Mouse (Mus musculus): Measurements from ENCODE around the gene Kalrn.
"Not testable (repeated sequence)": the region's sequence is repeated elsewhere in the genome, so short reads cannot be mapped to it uniquely, and the experiment has no call there.

The Kalrn gene

GRCm38 (mm10) chr16:34113150-34113549 is 460.2 kb downstream of the Kalrn start:
- DNase-seq (ENCODE audit: low read depth, low spot score) = no peak

GRCm38 (mm10) chr16:34112490-34112889 is 460.8 kb downstream of the Kalrn start:
- no peak for DNase-seq (ENCODE audit: low read depth, low spot score)

- no peak for DNase-seq (ENCODE audit: low read depth, low spot score)
Measured at GRCm38 (mm10) chr16:34110840-34111625, 462.3 kb downstream of the Kalrn start.

DNA sequence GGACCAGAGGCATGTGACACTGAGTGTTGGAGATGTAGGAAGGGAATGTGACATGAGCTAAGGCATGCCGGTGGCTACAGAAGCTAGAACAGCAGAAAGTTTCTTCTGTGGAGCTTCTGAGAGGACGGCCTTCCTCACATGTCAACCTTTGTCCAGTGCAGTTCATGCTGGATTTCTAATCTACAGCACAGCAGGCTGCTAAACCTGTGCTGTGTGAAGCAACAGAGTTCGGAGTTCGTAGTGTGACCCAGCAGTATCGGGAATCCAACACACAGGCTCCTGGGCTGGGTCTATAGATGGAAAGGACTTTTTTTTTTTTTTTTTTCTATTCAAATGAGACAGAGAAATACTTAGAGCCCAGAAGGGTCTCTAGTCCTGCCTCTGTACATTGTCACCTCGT is 468.9 kb downstream of the Kalrn start:
- no peak for DNase-seq (ENCODE audit: low read depth, low spot score)

GRCm38 (mm10) chr16:34102742-34103141 is 470.6 kb downstream of the Kalrn start:
- DNase-seq (ENCODE audit: low read depth, low spot score) = no peak

GRCm38 (mm10) chr16:34099795-34100194 is 473.5 kb downstream of the Kalrn start:
- no peak for DNase-seq (ENCODE audit: low read depth, low spot score)

GRCm38 (mm10) chr16:34095548-34096141 is 477.7 kb downstream of the Kalrn start:
- DNase-seq (ENCODE audit: low read depth, low spot score) = no peak

GRCm38 (mm10) chr16:34095093-34095465 is 478.3 kb downstream of the Kalrn start:
- DNase-seq (ENCODE audit: low read depth, low spot score) = no peak

- DNase-seq (ENCODE audit: low read depth, low spot score) = no peak
Measured at GRCm38 (mm10) chr16:34094446-34095092, 478.8 kb downstream of the Kalrn start.

DNA sequence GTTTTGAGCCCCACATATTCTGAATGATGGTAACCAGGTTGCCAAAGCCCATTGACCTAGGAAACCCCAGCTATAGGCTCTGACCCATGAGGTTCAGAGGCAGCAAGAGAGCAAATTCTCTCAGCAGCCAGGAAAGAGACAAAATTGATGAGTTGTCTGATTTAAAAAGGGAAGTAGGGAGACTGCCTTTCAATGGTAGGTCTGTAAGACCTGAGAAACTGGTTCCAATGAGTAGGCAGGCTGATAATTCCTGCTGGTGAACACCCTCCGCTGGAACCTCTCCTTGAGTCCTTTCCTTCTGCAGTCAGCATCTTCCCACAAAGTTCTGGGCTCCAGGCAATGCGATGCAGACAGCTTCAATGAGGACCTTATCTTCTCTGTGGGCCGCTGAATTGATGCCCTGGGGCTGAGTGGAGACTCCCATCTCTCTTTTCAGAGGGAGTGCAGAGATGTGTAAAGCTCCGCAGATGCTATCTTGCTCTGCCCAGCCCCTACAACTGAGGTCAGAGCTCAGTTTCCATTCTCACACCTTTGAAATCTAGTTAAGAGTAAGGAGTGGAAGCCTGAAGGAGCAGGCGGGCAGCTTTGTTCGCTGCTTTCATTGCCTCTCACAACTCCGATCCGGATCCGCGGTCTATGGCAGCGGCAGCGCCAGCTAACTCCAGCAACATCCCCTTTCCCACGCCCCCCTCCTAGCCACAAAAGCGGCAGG is 479.4 kb downstream of the Kalrn start:
- no peak for DNase-seq (ENCODE audit: low read depth, low spot score)

DNA sequence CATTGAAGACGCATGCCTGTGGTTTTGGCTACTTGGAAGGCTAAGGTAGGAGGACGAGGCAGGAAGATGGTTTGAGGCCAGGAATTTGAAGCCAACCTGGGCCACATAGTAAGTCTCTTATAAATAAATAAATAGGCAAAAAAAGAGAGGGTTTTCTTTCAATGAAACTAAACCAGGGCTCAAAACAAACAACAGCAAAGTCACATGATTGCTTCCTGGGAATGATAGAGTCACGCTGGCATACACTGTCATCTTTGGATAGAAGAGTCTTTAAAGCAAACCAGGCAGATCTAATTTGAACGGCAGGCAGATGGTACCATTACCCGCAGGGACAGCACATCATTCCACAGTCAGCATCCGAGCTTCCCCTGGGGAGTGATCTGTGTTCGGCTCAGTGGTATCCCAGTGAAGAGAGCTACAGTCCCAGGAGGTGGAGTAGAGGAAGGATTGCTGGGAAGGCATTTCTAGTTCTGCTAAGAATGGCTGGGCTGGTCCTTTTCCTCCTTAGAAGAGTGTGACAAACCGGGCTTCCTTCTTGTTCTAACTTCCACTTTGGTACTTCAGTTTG is 483.7 kb downstream of the Kalrn start:
- DNase-seq (ENCODE audit: low read depth, low spot score) = no peak

- no peak for DNase-seq (ENCODE audit: low read depth, low spot score)
Measured at GRCm38 (mm10) chr16:34089022-34089421, 484.3 kb downstream of the Kalrn start.

DNA sequence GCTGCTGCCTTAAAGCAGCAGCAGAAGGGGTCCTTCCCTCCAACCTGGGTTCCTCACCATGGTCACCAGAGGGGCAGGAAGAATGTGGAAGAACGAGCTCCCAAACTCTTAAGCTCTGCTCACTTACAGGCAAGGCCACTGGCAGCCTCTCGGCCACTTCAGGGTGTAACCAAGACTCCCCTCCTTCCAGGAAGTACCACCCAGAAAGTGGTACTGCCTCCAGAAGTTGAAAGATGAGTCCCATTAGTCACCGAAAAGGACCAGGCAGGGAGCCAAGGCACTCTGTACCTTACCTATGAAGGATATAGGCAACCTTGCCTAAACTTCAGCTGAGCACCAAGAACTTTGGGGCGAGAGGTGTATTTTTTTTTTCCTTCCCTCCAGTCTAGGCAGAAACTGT is 485.0 kb downstream of the Kalrn start:
- no peak for DNase-seq (ENCODE audit: low read depth, low spot score)

DNA sequence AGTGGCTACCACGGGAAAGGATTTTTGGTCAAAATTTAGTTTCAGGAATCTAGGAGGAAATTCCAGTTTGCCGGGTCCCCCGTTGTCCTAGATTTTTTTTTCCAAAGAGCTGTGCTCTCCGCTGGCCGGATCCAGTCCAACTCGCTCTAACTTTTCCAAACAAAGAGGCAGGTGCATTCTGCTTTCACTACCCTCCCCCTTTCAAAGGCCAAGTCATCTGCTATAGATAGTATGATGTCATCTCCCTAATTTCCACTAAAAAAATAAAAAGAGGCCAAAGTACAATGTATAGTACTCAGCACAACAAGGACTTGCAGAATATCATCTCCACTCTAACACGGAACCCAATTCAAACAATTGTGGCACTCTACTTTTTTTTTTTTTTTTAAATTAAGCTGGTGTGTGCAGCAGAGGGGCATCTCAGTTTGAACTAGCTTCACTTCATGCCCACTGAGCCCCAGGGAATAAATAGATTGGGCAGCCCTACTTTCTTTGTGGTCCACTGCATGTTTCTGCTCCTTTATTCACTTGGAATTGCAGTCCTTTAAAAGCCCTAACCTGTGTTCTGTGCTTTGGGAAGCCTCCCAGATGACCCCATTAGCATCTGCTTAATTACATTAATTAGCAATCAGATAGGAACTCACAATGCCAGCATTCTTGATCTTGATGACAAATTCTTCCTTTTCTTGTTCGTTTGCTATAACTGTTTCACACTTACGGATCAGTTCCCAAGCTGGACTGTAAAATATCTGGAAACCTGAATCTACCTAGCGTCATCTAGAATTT is 489.0 kb downstream of the Kalrn start:
- no peak for DNase-seq (ENCODE audit: low read depth, low spot score)

GRCm38 (mm10) chr16:34082494-34083469 is 490.6 kb downstream of the Kalrn start:
- DNase-seq (ENCODE audit: low read depth, low spot score) = no peak

DNA sequence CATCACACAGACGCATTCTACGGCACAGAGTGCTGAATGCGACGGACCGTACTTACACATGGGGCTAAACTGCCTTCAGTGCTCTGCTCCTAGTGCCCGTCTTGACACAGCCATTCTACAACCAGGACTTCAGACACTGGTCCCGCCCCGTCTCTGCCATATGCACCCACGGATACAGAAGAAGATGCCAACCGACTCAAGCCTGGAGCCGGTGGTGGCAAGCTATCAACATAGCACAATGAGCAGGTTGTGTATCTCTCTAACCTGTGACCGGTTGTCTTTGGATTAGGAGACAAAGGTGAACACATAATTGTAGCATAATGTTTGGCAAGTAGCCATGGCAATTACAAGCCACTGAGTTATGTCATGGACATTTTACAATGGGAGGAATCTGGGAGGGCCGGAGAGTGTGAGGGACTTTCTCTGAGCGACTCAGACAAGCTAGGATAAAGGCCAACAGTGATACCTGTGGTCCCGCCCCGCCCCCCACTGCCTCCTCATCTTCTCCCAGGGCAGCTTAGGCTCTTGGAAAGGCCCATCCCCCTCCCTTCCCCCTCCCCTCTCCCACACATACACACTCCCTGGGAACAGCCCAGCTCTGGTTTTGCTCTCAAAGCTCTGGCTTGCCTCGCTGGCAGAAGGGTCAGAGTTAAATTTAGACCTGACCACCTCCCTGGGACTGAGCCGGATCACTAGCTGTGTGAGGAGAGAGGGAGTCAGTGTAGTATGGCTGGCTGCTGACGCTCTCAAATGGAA is 491.5 kb downstream of the Kalrn start:
- DNase-seq (ENCODE audit: low read depth, low spot score) = no peak

DNA sequence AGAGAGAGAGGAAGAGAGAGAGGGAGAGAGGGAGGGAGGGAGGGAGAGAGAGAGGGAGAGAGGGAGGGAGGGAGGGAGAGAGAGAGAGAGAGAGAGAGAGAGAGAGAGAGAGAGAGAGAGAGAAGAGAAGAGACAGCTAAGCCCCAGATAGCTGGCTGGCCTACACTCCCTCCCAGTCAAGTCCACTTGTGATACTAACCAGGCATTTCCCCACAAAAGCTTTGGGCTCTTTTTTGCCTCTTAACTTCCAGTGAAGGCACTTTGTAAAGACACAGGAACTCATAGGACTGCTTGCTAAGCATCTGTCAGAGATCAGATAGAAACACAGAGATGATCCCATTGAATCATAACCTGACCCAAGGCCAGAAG is 492.0 kb downstream of the Kalrn start:
- not testable (repeated sequence) for DNase-seq (ENCODE audit: low read depth, low spot score)

- DNase-seq (ENCODE audit: low read depth, low spot score) = no peak
Measured at GRCm38 (mm10) chr16:34080818-34081217, 492.5 kb downstream of the Kalrn start.

GRCm38 (mm10) chr16:34079511-34079910 is 493.8 kb downstream of the Kalrn start:
- no peak for DNase-seq (ENCODE audit: low read depth, low spot score)
